Mouse (Mus musculus) lung, embryonic 14.5 days (tissue): ENCODE results near the gene Rhox7a. TPM values are rescaled to one million over a fixed set of nuclear protein-coding genes. Genes with fewer than 3 reads are reported as not detected.

ENCODE experiments used
- ATAC-seq: fragments of 200-750 bp; cut with Nextera tagmentation; 2 replicates; pipeline ENCODE4 v1.8.0; 2017; ENCODE audit warnings: mild to moderate bottlenecking, moderate TSS enrichment, moderate library complexity; ENCODE audit not compliant: insufficient read depth
- DNase-seq: peaks from one replicate; pipeline ENCODE4 v3.0.0-alpha.2; 2015
- H3K27ac ChIP-seq: fragments of 300-500 bp; sonication (generic); 2 replicates; pipeline ENCODE4 v1.5.1; 2014; ENCODE audit warnings: low read depth, mild to moderate bottlenecking, moderate library complexity
- H3K27me3 ChIP-seq: fragments of 300-500 bp; sonication (generic); 2 replicates; pipeline ENCODE4 v1.6.1; 2014; ENCODE audit warnings: low read length, control low read depth; ENCODE audit not compliant: insufficient read depth
- H3K36me3 ChIP-seq: fragments of 300-500 bp; sonication (generic); 2 replicates; pipeline ENCODE4 v1.6.1; 2014; ENCODE audit warnings: control low read depth; ENCODE audit not compliant: insufficient read depth
- H3K4me1 ChIP-seq: fragments of 300-500 bp; sonication (generic); 2 replicates; pipeline ENCODE4 v1.6.1; 2014; ENCODE audit warnings: antibody characterized with exemption, control low read depth; ENCODE audit not compliant: insufficient read depth
- H3K4me2 ChIP-seq: fragments of 300-500 bp; sonication (generic); 2 replicates; pipeline ENCODE4 v1.6.1; 2014; ENCODE audit warnings: mild to moderate bottlenecking
- H3K4me3 ChIP-seq: fragments of 300-500 bp; sonication (generic); 2 replicates; pipeline ENCODE4 v1.5.1; 2014; ENCODE audit warnings: low read depth, low read length
- H3K9ac ChIP-seq: fragments of 300-500 bp; sonication (generic); 2 replicates; pipeline ENCODE4 v1.6.1; 2014
- H3K9me3 ChIP-seq: fragments of 300-500 bp; sonication (generic); 2 replicates; pipeline ENCODE4 v1.6.1; 2016; ENCODE audit warnings: low read depth, low read length, control low read depth
- CTCF ChIP-seq: IDR thresholded peaks from 2 replicates; pipeline ENCODE4 v1.5.1; 2016; ENCODE audit warnings: antibody characterized with exemption, low read depth
- WGBS: fragments of 180-500 bp; shearing (Covaris S2); extraction: QIAGEN DNeasy Blood & Tissue Kit; methylation state at CpG from one replicate; pipeline ENCODE4 v1.1.7; 2014; 5-methylcytosine and 5-hydroxymethylcytosine counted together
- polyA plus RNA-seq: library from polyadenylated mRNA; unstranded; fragments of >200 nt; fragmentation: Nextera tagmentation; extraction: Ambion mirVana; gene quantifications from 2 replicates; pipeline ENCODE4 v1.2.1, GENCODE M21; 2014

The Rhox7a gene
- polyA plus RNA-seq, 1 experiment from 2014 or later, result not detected

GRCm38 (mm10) chrX:37878844-37879243 lies 47.4 kb downstream of the Rhox7a start, which contains the start of gene Rhox8:
TSS of gene Rhox8 (minus strand) at chrX:37878944.
- Histone ChIP-seq H3K4me2 (no peak within 1 kb of the TSS), H3K27ac (no peak within 1 kb of the TSS), H3K36me3 (no peaks in the 10 kb centered on the region), H3K4me1 (no peaks in the 10 kb centered on the region), H3K9me3 (no peaks in the 10 kb centered on the region), H3K27me3 (no peaks in the 10 kb centered on the region), H3K9ac (no peak within 1 kb of the TSS), H3K4me3 (no peak within 1 kb of the TSS)
- 72% methylated on average over 4 of the region's 4 CpGs for WGBS
- no peak for ATAC-seq
- no peak for TF ChIP-seq CTCF
- no peak for DNase-seq

Other genes starting within 250 kb of the Rhox7a start
- gene Rhox4f, start 224.0 kb upstream of the Rhox7a start, polyA plus RNA-seq, result not detected in 2 replicates
- gene Rhox3g, start 203.1 kb upstream of the Rhox7a start, polyA plus RNA-seq, result not detected in 2 replicates
- gene Rhox2g, start 188.2 kb upstream of the Rhox7a start, polyA plus RNA-seq, result not detected in 2 replicates
- not detected in 2 replicates for gene Rhox4g, start 180.4 kb upstream of the Rhox7a start, polyA plus RNA-seq
- not detected in 2 replicates for gene Rhox3h, start 162.9 kb upstream of the Rhox7a start, polyA plus RNA-seq
- not detected in 2 replicates for gene Rhox2h, start 158.4 kb upstream of the Rhox7a start, polyA plus RNA-seq
- 4.0 and 4.7 TPM in 2 replicates for gene Rhox5, start 26.8 kb upstream of the Rhox7a start, polyA plus RNA-seq
- not detected in 2 replicates for gene Rhox6, start 4.8 kb upstream of the Rhox7a start, polyA plus RNA-seq
- gene Rhox8, start 47.3 kb downstream of the Rhox7a start, polyA plus RNA-seq, result not detected in 2 replicates
- gene Rhox7b, start 65.5 kb downstream of the Rhox7a start, polyA plus RNA-seq, result not detected in 2 replicates
- not detected in 2 replicates for gene Rhox9, start 70.1 kb downstream of the Rhox7a start, polyA plus RNA-seq
- gene Btg1-ps1, start 187.1 kb downstream of the Rhox7a start, polyA plus RNA-seq, result not detected in 2 replicates
- not detected in 2 replicates for gene Btg1-ps2, start 211.4 kb downstream of the Rhox7a start, polyA plus RNA-seq
- gene Rhox10, start 234.8 kb downstream of the Rhox7a start, polyA plus RNA-seq, result not detected in 2 replicates